ENCODE assay signal across 18 mouse cellular contexts in genomic region chr9:26524089-26524488, GRCm38 (mm10).
DNase-seq lines count a peak whose midpoint lies in the region; ATAC-seq and TF ChIP-seq lines count a peak whose summit lies in the region.
"Had no signal": no experiment of that assay in that cellular context is flagged by ENCODE, and none has a peak within 500 bp of the region (broad histone marks: within the 10 kb centered on the region; RNA-seq: fewer than 3 reads in every experiment).

No protein-coding gene starts in this region.

- H3K36me3 ChIP-seq in kidney, postnatal 0 days (ENCODE audit: insufficient read depth, low read length): no peaks in the 10 kb centered on the region
- H3K36me3 ChIP-seq in hindbrain, embryonic 16.5 days (ENCODE audit: control insufficient read depth, insufficient read depth, low read length): no peaks in the 10 kb centered on the region
- H3K36me3 ChIP-seq: heart, embryonic 15.5 days; limb, embryonic 13.5 days; midbrain, embryonic 15.5 days had no signal

- H3K4me1 ChIP-seq in kidney, postnatal 0 days (replicated peaks; ENCODE audit: insufficient read depth, low read length): no peaks in the 10 kb centered on the region
- H3K4me1 ChIP-seq in hindbrain, embryonic 16.5 days (ENCODE audit: control insufficient read depth, insufficient read depth, low read depth, low read length): peaks cover 10% of the 10 kb centered on the region

- H3K27me3 ChIP-seq in kidney, postnatal 0 days (ENCODE audit: insufficient read depth, low read length): no peaks in the 10 kb centered on the region
- no peaks in the 10 kb centered on the region for H3K27me3 ChIP-seq in hindbrain, embryonic 16.5 days (replicated peaks; ENCODE audit: control insufficient read depth, insufficient read depth, low read length)
- H3K27me3 ChIP-seq: heart, embryonic 15.5 days; limb, embryonic 13.5 days; midbrain, embryonic 15.5 days had no signal

- no peaks in the 10 kb centered on the region for H3K9me3 ChIP-seq in kidney, postnatal 0 days (replicated peaks; ENCODE audit: low read length)
- H3K9me3 ChIP-seq in hindbrain, embryonic 16.5 days (ENCODE audit: control insufficient read depth, low read length): no peaks in the 10 kb centered on the region
- H3K9me3 ChIP-seq: heart, embryonic 15.5 days; limb, embryonic 13.5 days; midbrain, embryonic 15.5 days had no signal

- no peak overlapping the region for H3K4me3 ChIP-seq in kidney, postnatal 0 days (replicated peaks; ENCODE audit: low read depth, low read length)
- no peak overlapping the region for H3K4me3 ChIP-seq in hindbrain, embryonic 16.5 days (ENCODE audit: low read length)
- H3K4me3 ChIP-seq: gastrocnemius, adult 2 months; heart, embryonic 15.5 days; layer of hippocampus, adult 2 months; limb, embryonic 13.5 days; midbrain, embryonic 15.5 days had no signal

- no peak for TF ChIP-seq CTCF in kidney, postnatal 0 days (IDR thresholded peaks at IDR 0.05; ENCODE audit: low read depth)

- intact Hi-C loops in heart, postnatal 36 days (cut with DNase I): no loop called here

- H3K9ac ChIP-seq in kidney, postnatal 0 days (ENCODE audit: low read depth, low read length): no peak overlapping the region
- no peak overlapping the region for H3K9ac ChIP-seq in hindbrain, embryonic 16.5 days (ENCODE audit: low read depth, low read length)
- H3K9ac ChIP-seq: heart, embryonic 15.5 days; limb, embryonic 13.5 days; liver, postnatal 0 days; midbrain, embryonic 15.5 days had no signal

- peak; percentile 13 for DNase-seq in adrenal gland, postnatal 10 days
- DNase-seq in adrenal gland, postnatal 36 days: no peak
- DNase-seq in kidney, postnatal 0 days (ENCODE audit: low spot score): peak; percentile 5
- DNase-seq in kidney, adult 9 months: no peak
- peak; percentile 5 for DNase-seq in adipocyte (ENCODE audit: low spot score)
- DNase-seq in heart, postnatal 36 days: peak; percentile 10 to 12
- DNase-seq: cerebellum, adult 2 months; gastrocnemius, adult 2 months; kidney, adult 8-10 months; liver, postnatal 0 days had no signal

- 50% methylated on average over 1 of the region's 1 CpGs for WGBS in kidney, postnatal 0 days
- 38% methylated on average over 1 of the region's 1 CpGs for WGBS in hindbrain, embryonic 16.5 days

- no peak overlapping the region for H3K27ac ChIP-seq in kidney, postnatal 0 days
- H3K27ac ChIP-seq in hindbrain, embryonic 16.5 days (ENCODE audit: low read depth, low read length): no peak overlapping the region
- H3K27ac ChIP-seq: gastrocnemius, adult 2 months; heart, embryonic 15.5 days; hindbrain, postnatal 0 days; layer of hippocampus, adult 2 months; limb, embryonic 13.5 days; midbrain, embryonic 15.5 days had no signal

- H3K4me2 ChIP-seq in kidney, postnatal 0 days (ENCODE audit: low read length): no peak overlapping the region
- no peak overlapping the region for H3K4me2 ChIP-seq in hindbrain, embryonic 16.5 days (ENCODE audit: low read length)
- H3K4me2 ChIP-seq: heart, embryonic 15.5 days; limb, embryonic 13.5 days; midbrain, embryonic 15.5 days had no signal

- ATAC-seq in kidney, postnatal 0 days (replicated peaks; ENCODE audit: low FRiP score, low read depth): no peak
- no peak for ATAC-seq in granulocyte monocyte progenitor cell, adult 5-6 weeks (replicated peaks; ENCODE audit: poor library complexity, severe bottlenecking)
- no peak for ATAC-seq in hindbrain, embryonic 16.5 days
- ATAC-seq: forebrain, embryonic 16.5 days; hindbrain, postnatal 0 days; liver, postnatal 0 days; midbrain, embryonic 15.5 days had no signal

Comparison
In these comparisons a context has a peak if more than half of its experiments do, and no peak if none do; other contexts are left out.
1. DNase-seq: peak in adrenal gland, postnatal 10 days (single experiment), kidney, postnatal 0 days (single experiment), adipocyte (single experiment) and heart, postnatal 36 days (2 of 2); none in adrenal gland, postnatal 36 days (0 of 2) and kidney, adult 9 months (single experiment).